Mouse (Mus musculus) CH12.LX (cell line): Measurements from ENCODE around the gene Creb3l2. TPM values are rescaled to one million over a fixed set of nuclear protein-coding genes. Genes with fewer than 3 reads are reported as not detected.

ENCODE experiments used
- DNase-seq: peaks from one replicate; pipeline ENCODE4 v3.0.0-alpha.2; 2013; ENCODE audit errors: extremely low read depth
- H3K27ac ChIP-seq: 2 replicates; pipeline ENCODE4 v1.5.1; 2012; ENCODE audit warnings: low read depth, mild to moderate bottlenecking, control low read depth, moderate library complexity; ENCODE audit not compliant: insufficient read depth
- H3K27me3 ChIP-seq: replicated peaks from 2 replicates; pipeline ENCODE3; 2012; ENCODE audit warnings: inconsistent platforms
- H3K36me3 ChIP-seq, 2 experiments: replicated peaks in 1 of 2; 2 replicates each; pipeline versions ENCODE3 to v1.6.1; 2012; ENCODE audit warnings: inconsistent platforms in 1 of 2, low read length in 1 of 2, mild to moderate bottlenecking in 1 of 2, mixed read lengths in 1 of 2, moderate library complexity in 1 of 2; ENCODE audit not compliant: control insufficient read depth in 1 of 2, insufficient read depth in 1 of 2
- H3K4me1 ChIP-seq, 2 experiments: 2 replicates each; pipeline ENCODE4 v1.6.1; 2012; ENCODE audit warnings: inconsistent platforms in 1 of 2, moderate library complexity in 1 of 2; ENCODE audit not compliant: insufficient read depth in 2 of 2, control insufficient read depth in 1 of 2
- H3K4me2 ChIP-seq: 2 replicates; pipeline ENCODE4 v1.6.1; 2012; ENCODE audit warnings: low read depth, mild to moderate bottlenecking, control low read depth; ENCODE audit not compliant: poor library complexity, insufficient read depth, severe bottlenecking
- H3K4me3 ChIP-seq, 3 experiments: fragments of 150-350 bp in 1 of 3; sonication (generic) in 1 of 3; replicated peaks in 1 of 3; 2 replicates each; pipeline versions ENCODE3 to v1.5.1; 2011 to 2012; ENCODE audit warnings: low read depth in 2 of 3, low read length in 2 of 3, mild to moderate bottlenecking in 2 of 3, moderate library complexity in 2 of 3, control low read depth in 1 of 3, improper control_type of control experiment in 1 of 3, inconsistent platforms in 1 of 3, mixed read lengths in 1 of 3; ENCODE audit not compliant: poor library complexity in 1 of 3
- H3K79me2 ChIP-seq: replicated peaks from 2 replicates; pipeline ENCODE4 v1.6.1; 2012; ENCODE audit warnings: mild to moderate bottlenecking, moderate library complexity; ENCODE audit not compliant: control insufficient read depth, poor library complexity, insufficient read depth, severe bottlenecking; ENCODE audit errors: extremely low read depth
- H3K9ac ChIP-seq: 2 replicates; pipeline ENCODE4 v1.6.1; 2012; ENCODE audit warnings: low read depth, mild to moderate bottlenecking, control low read depth, moderate library complexity; ENCODE audit not compliant: insufficient read depth
- H3K9me3 ChIP-seq: replicated peaks from 2 replicates; pipeline ENCODE3; 2012; ENCODE audit warnings: low read length, inconsistent platforms, mixed read lengths
- CTCF ChIP-seq, 2 experiments: IDR thresholded peaks in 1 of 2; conservative IDR thresholded peaks in 1 of 2; 2 replicates each; pipeline ENCODE4 v1.5.1; 2011 to 2012; ENCODE audit warnings: low read depth in 2 of 2, low read length in 2 of 2, improper control_type of control experiment in 1 of 2, inconsistent platforms in 1 of 2, mild to moderate bottlenecking in 1 of 2, moderate library complexity in 1 of 2
- HCFC1 ChIP-seq: IDR thresholded peaks from 2 replicates; pipeline ENCODE4 v1.6.1; 2012; ENCODE audit warnings: low read depth, mild to moderate bottlenecking, inconsistent platforms, low read length, improper control_type of control experiment
- IRF4 ChIP-seq: IDR thresholded peaks from 2 replicates; pipeline ENCODE4 v1.6.1; 2014; ENCODE audit warnings: low read depth, mild to moderate bottlenecking, inconsistent platforms, low read length, improper control_type of control experiment
- JUND ChIP-seq: conservative IDR thresholded peaks from 2 replicates; pipeline ENCODE4 v1.6.1; 2011; ENCODE audit warnings: low read depth, low read length, improper control_type of control experiment
- MYC ChIP-seq: IDR thresholded peaks from 2 replicates; pipeline ENCODE4 v1.6.1; 2011; ENCODE audit warnings: low read depth, mild to moderate bottlenecking, improper control_type of control experiment, low read length
- NRF1 ChIP-seq: IDR thresholded peaks from 2 replicates; pipeline ENCODE4 v1.6.1; 2014; ENCODE audit warnings: low read depth, mild to moderate bottlenecking, inconsistent platforms, low read length, improper control_type of control experiment, moderate library complexity
- PAX5 ChIP-seq: IDR thresholded peaks from 2 replicates; pipeline ENCODE4 v1.6.1; 2012; ENCODE audit warnings: low read length, inconsistent platforms, mixed read lengths
- POLR2AphosphoS2 ChIP-seq: IDR thresholded peaks from 2 replicates; pipeline ENCODE4 v1.6.1; 2011; ENCODE audit warnings: low read depth, low read length, improper control_type of control experiment
- RAD21 ChIP-seq: IDR thresholded peaks from 2 replicates; pipeline ENCODE4 v1.6.1; 2011; ENCODE audit warnings: low read depth, mild to moderate bottlenecking, low read length, improper control_type of control experiment, moderate library complexity
- SMC3 ChIP-seq: IDR thresholded peaks from 2 replicates; pipeline ENCODE4 v1.6.1; 2011; ENCODE audit warnings: low read depth, low read length, improper control_type of control experiment
- USF2 ChIP-seq: conservative IDR thresholded peaks from 2 replicates; pipeline ENCODE4 v1.6.1; 2011; ENCODE audit warnings: low read depth, low read length, improper control_type of control experiment
- ZC3H11A ChIP-seq: IDR thresholded peaks from 2 replicates; pipeline ENCODE4 v1.6.1; 2012; ENCODE audit warnings: low read depth, mild to moderate bottlenecking, inconsistent platforms, low read length, improper control_type of control experiment
- ZMIZ1 ChIP-seq: IDR thresholded peaks from 2 replicates; pipeline ENCODE4 v1.6.1; 2012; ENCODE audit warnings: low read depth, mild to moderate bottlenecking, inconsistent platforms, low read length, improper control_type of control experiment
- dilution Hi-C: fragments of 300-500 bp; cut with MboI; formaldehyde crosslinking; loops from 2 replicates; pipeline ENCODE4 v1.14.3; 2020; ENCODE audit warnings: low sequenced_read_pairs; ENCODE audit not compliant: extremely low pct_unique_long_range_greater_than_20kb, extremely low pct_ligation_motif_present
- in situ Hi-C: fragments of 300-500 bp; cut with MboI; formaldehyde crosslinking; loops from 3 replicates; pipeline ENCODE4 v1.14.3; 2019; ENCODE audit warnings: low sequenced_read_pairs, low pct_ligation_motif_present, low pct_unique_long_range_greater_than_20kb, mixed read lengths
- polyA plus RNA-seq: library from polyadenylated mRNA; unstranded; fragments of >175 nt; gene quantifications from 2 replicates; pipeline ENCODE4 v1.2.1, GENCODE M21; 2012; ENCODE audit warnings: low read depth; ENCODE audit not compliant: insufficient read length
- total RNA-seq, 2 experiments: library from RNA; depleted of rRNA; stranded (reverse); fragments of 300-350 nt in 1 of 2; fragments of >200 nt in 1 of 2; gene quantifications; 2 replicates each; pipeline ENCODE4 v1.2.3; 2012 to 2014

The Creb3l2 gene
- total and polyA plus RNA-seq, 3 experiments: 1.5 to 8.5 (median 7.0) TPM

GRCm38 (mm10) chr6:37354449-37355179 lies 87.3 kb downstream of the Creb3l2 start:
- H3K9ac ChIP-seq: no peak overlapping the region
- in situ Hi-C loops: loop anchor here (5.0 kb wide), 3 partner anchors 88 to 297 kb away; partner anchors contain the start of gene Creb3l2
- peak; percentile 76 for DNase-seq
- TF ChIP-seq ZC3H11A (peak; percentile 69), IRF4 (peak; percentile 61; the same call in 1 of the 2 replicates), JUND (no peak), CTCF (conservative IDR thresholded peaks at IDR 0.05 in 1 of 2, IDR thresholded peaks at IDR 0.05 in 1 of 2; ENCODE audit: low read depth in 2 of 2, low read length in 2 of 2) (peak; percentile 87 to 94), POLR2AphosphoS2 (no peak), HCFC1 (no peak), SMC3 (peak; percentile 97), ZMIZ1 (no peak), RAD21 (peak; percentile 95), NRF1 (no peak)
- TF ChIP-seq, all 38 proteins: peak for 5
- Histone ChIP-seq H3K36me3 (peaks cover 52 to 72% of the 10 kb centered on the region in 2 experiments), H3K79me2 (no peaks in the 10 kb centered on the region), H3K9me3 (peaks cover 5% of the 10 kb centered on the region), H3K27ac (no peak overlapping the region), H3K4me2 (no peak overlapping the region), H3K4me3 (no peak overlapping the region), H3K4me1 (peaks cover 0 to 6% of the 10 kb centered on the region in 2 experiments; a peak in 1 of 4 replicates), H3K27me3 (no peaks in the 10 kb centered on the region)
- dilution Hi-C loops: no loop called here

- dilution Hi-C loops (no loop called here), in situ Hi-C loops (loop anchor here (5.0 kb wide), 2 partner anchors 256 to 296 kb away; no protein-coding TSS in a partner anchor)
- peaks cover 50 to 66% of the 10 kb centered on the region in 2 experiments for H3K36me3 ChIP-seq
Observed at GRCm38 (mm10) chr6:37353616-37354015, 88.3 kb downstream of the Creb3l2 start.

DNA sequence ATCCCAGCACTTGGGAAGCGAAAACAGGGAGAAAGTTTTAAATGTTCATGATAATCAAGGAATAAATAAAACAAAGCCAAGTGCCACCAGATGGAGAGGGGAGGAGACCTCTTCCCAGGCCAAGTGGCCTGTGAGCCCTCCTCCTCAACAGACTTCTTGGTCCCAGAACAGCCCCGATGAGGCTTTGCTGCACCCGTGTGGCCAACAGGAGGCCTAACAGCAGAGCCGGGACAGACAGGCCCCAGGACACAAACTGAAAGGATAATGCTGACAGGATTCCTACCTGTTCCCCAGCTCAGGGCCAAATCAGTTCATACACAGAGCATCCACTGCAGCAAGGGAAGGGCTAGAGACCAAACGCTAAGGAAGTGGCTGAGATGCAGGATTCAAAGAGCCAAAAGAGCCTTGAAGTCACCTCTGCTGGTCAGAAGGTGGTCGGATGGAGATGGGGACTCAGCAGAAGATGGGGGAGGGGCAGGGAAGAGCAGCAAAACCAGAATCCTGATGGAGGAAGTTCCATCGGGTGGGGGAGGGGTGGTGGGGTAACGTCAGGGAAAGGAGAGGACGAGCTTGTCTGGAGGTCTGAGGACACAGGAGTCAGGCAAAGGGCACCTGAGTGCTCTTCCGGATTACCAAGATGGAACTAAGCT lies 90.1 kb downstream of the Creb3l2 start:
- no peaks in the 10 kb centered on the region for H3K79me2 ChIP-seq
- peaks cover 5% of the 10 kb centered on the region for H3K9me3 ChIP-seq
- no peak overlapping the region for H3K9ac ChIP-seq
- dilution Hi-C loops: no loop called here
- peak; percentile 80 for DNase-seq
- peaks cover 51 to 70% of the 10 kb centered on the region in 2 experiments for H3K36me3 ChIP-seq
- peak; percentile 69 to 95 for TF ChIP-seq CTCF (conservative IDR thresholded peaks at IDR 0.05 in 1 of 2, IDR thresholded peaks at IDR 0.05 in 1 of 2; ENCODE audit: low read depth in 2 of 2, low read length in 2 of 2)
- peak; percentile 98 for TF ChIP-seq SMC3
- TF ChIP-seq JUND: no peak
- no peak for TF ChIP-seq PAX5
- peak; percentile 96 for TF ChIP-seq ZC3H11A
- no peak for TF ChIP-seq MYC
- TF ChIP-seq RAD21: peak; percentile 97
- no peak overlapping the region for H3K4me2 ChIP-seq
- H3K27ac ChIP-seq: no peak overlapping the region
- H3K27me3 ChIP-seq: no peaks in the 10 kb centered on the region
- H3K4me3 ChIP-seq: no peak overlapping the region
- peaks cover 0 to 15% of the 10 kb centered on the region in 2 experiments; a peak in 2 of 4 replicates for H3K4me1 ChIP-seq
- in situ Hi-C loops: loop anchor here (5.0 kb wide), 2 partner anchors 255 to 295 kb away; no protein-coding TSS in a partner anchor

More at GRCm38 (mm10) chr6:37353616-37354015, 88.3 kb downstream of the Creb3l2 start:
- no peak overlapping the region for H3K4me3 ChIP-seq
- no peak for DNase-seq
- no peaks in the 10 kb centered on the region for H3K27me3 ChIP-seq
- no peak overlapping the region for H3K27ac ChIP-seq
- H3K9ac ChIP-seq: no peak overlapping the region
- H3K9me3 ChIP-seq: peaks cover 5% of the 10 kb centered on the region
- no peak overlapping the region for H3K4me2 ChIP-seq
- no peaks in the 10 kb centered on the region for H3K79me2 ChIP-seq
- TF ChIP-seq POLR2AphosphoS2: no peak
- no peak for TF ChIP-seq USF2
- TF ChIP-seq, all 38 proteins: peak for 0
- peaks cover 0 to 6% of the 10 kb centered on the region in 2 experiments; a peak in 1 of 4 replicates for H3K4me1 ChIP-seq
